Mouse (Mus musculus) small intestine, adult 2 months (tissue): ENCODE measurements around the gene Rabep2.

ENCODE experiments used
- CTCF ChIP-seq: fragments of 200-500 bp; IDR thresholded peaks from 2 replicates; pipeline ENCODE4 v1.5.1; 2012; ENCODE audit warnings: low read depth, mild to moderate bottlenecking, control low read depth, inconsistent platforms, low read length, moderate library complexity, mixed read lengths; ENCODE audit not compliant: insufficient replicate concordance, insufficient read length; ENCODE audit errors: extremely low read depth
- POLR2A ChIP-seq: fragments of 200-500 bp; IDR thresholded peaks from 2 replicates; pipeline ENCODE4 v1.6.1; 2012; ENCODE audit warnings: low read depth, mild to moderate bottlenecking, control low read depth, inconsistent platforms, low read length, moderate library complexity

- no peak for TF ChIP-seq CTCF
- no peak for TF ChIP-seq POLR2A
These were observed 43.3 kb downstream of the Rabep2 start for GRCm38 (mm10) chr7:126471853-126472252.
